Mouse (Mus musculus) ES-Bruce4 (cell line): Measurements from ENCODE around the gene Ugt1a5. TPM values are rescaled to one million over a fixed set of nuclear protein-coding genes. Genes with fewer than 3 reads are reported as not detected.

ENCODE experiments used
- H3K27ac ChIP-seq: 2 replicates; pipeline ENCODE4 v1.5.1; 2012; ENCODE audit warnings: low read length, inconsistent platforms; ENCODE audit not compliant: insufficient read depth
- H3K27me3 ChIP-seq: 2 replicates; pipeline ENCODE4 v1.6.1; 2012; ENCODE audit warnings: mild to moderate bottlenecking, low read length, inconsistent platforms; ENCODE audit not compliant: control insufficient read depth, poor library complexity, insufficient read depth, severe bottlenecking
- H3K36me3 ChIP-seq: 2 replicates; pipeline ENCODE4 v1.6.1; 2012; ENCODE audit warnings: inconsistent platforms, mild to moderate bottlenecking, low read length, moderate library complexity; ENCODE audit not compliant: control insufficient read depth, poor library complexity, insufficient read depth, severe bottlenecking
- H3K4me1 ChIP-seq: one replicate; pipeline ENCODE4 v1.8.1; 2011; ENCODE audit warnings: low read length; ENCODE audit not compliant: control insufficient read depth, insufficient read depth
- H3K4me3 ChIP-seq: 2 replicates; pipeline ENCODE4 v1.5.1; 2011; ENCODE audit warnings: low read depth, mild to moderate bottlenecking, low read length
- H3K9ac ChIP-seq: 2 replicates; pipeline ENCODE4 v1.6.1; 2012; ENCODE audit warnings: low read depth, mild to moderate bottlenecking, inconsistent platforms; ENCODE audit not compliant: poor library complexity, severe bottlenecking
- H3K9me3 ChIP-seq: replicated peaks from 2 replicates; pipeline ENCODE4 v1.6.1; 2012; ENCODE audit warnings: mild to moderate bottlenecking, low read length, inconsistent platforms; ENCODE audit not compliant: control insufficient read depth, poor library complexity, insufficient read depth, severe bottlenecking
- CTCF ChIP-seq: IDR thresholded peaks from one replicate; pipeline ENCODE4 v1.8.1; 2011; ENCODE audit warnings: low read depth, low read length
- EP300 ChIP-seq: IDR thresholded peaks from 2 replicates; pipeline ENCODE4 v1.6.1; 2011; ENCODE audit warnings: low read depth, low read length; ENCODE audit not compliant: insufficient read depth
- POLR2A ChIP-seq: IDR thresholded peaks from one replicate; pipeline ENCODE4 v1.8.1; 2011; ENCODE audit warnings: low read length; ENCODE audit not compliant: insufficient read depth
- polyA plus RNA-seq: library from polyadenylated mRNA; stranded (reverse); fragments of >200 nt; gene quantifications from 2 replicates; pipeline ENCODE4 v1.2.4, GENCODE M21; 2011; ENCODE audit warnings: low read depth; ENCODE audit not compliant: missing spikeins, insufficient read depth, insufficient read length

Ugt1a5 gene
- polyA plus RNA-seq, 1 experiment: not detected

DNA sequence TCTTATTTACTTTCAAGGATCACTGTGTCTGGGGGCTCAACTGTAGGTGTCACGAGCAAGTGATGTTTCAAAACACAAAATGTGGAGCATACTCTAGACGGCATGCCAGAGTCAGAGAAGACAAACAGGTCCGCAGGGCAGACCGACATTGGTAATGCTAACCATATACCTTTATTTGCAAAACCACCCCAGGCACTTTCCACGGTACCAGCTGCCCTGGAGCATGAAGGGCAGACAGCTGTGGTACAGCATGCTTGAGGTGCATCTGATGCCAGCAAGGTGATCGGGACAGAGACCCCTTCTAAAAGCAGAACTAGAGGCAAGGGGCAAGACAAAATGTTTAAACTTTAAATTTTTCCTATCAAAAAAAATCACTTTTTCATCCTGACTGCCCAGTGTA lies 97.1 kb downstream of the Ugt1a5 start:
- TF ChIP-seq EP300 (no peak), POLR2A (no peak), CTCF (no peak)
- Histone ChIP-seq H3K27me3 (no peaks in the 10 kb centered on the region), H3K9ac (no peak overlapping the region), H3K9me3 (no peaks in the 10 kb centered on the region), H3K4me1 (no peaks in the 10 kb centered on the region), H3K4me3 (no peak overlapping the region), H3K36me3 (peaks cover 56% of the 10 kb centered on the region), H3K27ac (no peak overlapping the region)

DNA sequence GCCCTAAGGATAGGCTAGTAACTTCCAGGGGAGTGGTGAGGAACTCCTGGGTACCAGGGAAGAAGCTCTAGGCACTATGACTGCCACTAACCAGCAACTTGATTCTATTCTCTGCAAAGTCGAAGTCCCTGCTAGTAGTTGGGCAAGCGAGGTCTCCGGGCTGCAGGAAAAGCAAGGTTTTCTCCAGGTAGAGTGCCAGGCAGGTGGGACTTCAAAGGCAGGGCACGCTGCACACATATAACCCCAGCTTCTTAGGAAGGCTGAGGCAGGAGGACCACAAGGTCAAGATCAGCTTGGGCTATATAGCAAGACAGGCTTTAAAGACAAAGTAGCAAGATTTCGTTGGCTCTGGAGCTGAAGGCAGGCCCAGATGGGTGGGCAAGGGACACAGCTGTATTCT lies 98.0 kb downstream of the Ugt1a5 start:
- Histone ChIP-seq H3K27me3 (no peaks in the 10 kb centered on the region), H3K36me3 (peaks cover 63% of the 10 kb centered on the region), H3K4me3 (no peak overlapping the region), H3K27ac (no peak overlapping the region), H3K4me1 (no peaks in the 10 kb centered on the region), H3K9ac (no peak overlapping the region), H3K9me3 (no peaks in the 10 kb centered on the region)
- no peak for TF ChIP-seq CTCF
- TF ChIP-seq POLR2A: no peak
- TF ChIP-seq EP300: no peak

DNA sequence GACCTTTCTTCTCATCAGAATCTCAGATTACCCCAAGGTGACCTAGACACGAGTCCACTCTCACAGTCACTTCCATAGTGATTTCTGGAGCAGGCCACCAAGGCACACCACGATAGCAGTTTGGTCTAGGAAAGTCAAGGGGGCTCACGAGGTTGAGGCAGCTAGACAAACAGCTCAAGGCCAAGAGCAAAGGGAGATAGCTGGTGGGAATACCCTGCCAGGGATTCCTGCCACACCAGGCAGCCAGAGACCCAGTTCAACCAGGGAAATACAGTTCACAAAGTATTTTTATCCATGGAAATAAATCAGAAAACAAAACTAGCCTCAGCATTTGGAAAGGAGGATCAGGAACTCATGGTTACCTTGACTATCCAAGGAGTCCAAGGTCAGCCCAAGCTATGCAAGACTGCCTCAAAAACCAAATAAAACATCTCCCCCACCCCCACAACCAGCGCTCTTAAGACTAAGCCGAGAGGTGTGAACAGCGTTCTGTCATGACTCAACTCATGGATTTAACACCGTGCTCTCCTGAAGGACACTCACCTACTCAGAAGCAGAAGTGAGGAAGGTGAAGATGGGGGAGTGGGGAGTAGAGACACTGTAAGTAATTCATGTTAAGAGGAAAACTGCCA lies 98.5 kb downstream of the Ugt1a5 start:
- no peaks in the 10 kb centered on the region for H3K4me1 ChIP-seq
- H3K4me3 ChIP-seq: no peak overlapping the region
- H3K36me3 ChIP-seq: peaks cover 69% of the 10 kb centered on the region
- no peaks in the 10 kb centered on the region for H3K9me3 ChIP-seq
- TF ChIP-seq POLR2A: no peak
- TF ChIP-seq EP300: no peak
- TF ChIP-seq CTCF: no peak
- no peaks in the 10 kb centered on the region for H3K27me3 ChIP-seq
- no peak overlapping the region for H3K9ac ChIP-seq
- H3K27ac ChIP-seq: no peak overlapping the region

DNA sequence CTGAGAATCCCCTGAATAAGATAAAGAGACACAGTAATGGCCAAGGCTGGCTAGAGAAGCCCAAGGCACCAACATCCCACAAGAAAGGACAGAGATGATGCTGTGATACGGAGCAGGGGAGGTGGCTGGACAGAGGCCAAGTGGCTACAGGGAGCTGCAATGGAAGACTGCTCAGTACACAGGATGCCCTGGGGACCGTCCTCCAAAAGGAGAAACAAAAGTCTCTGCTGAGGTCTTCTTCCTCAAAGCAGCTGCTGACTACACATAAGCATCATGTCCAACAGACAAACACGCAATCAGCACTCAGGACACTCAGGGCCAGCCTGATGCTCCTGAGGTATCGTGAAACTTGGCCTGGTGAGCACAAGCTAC lies 99.0 kb downstream of the Ugt1a5 start:
- peaks cover 74% of the 10 kb centered on the region for H3K36me3 ChIP-seq
- no peak for TF ChIP-seq CTCF
- no peak for TF ChIP-seq EP300
- TF ChIP-seq POLR2A: no peak
- H3K27ac ChIP-seq: no peak overlapping the region
- H3K9ac ChIP-seq: no peak overlapping the region
- no peaks in the 10 kb centered on the region for H3K4me1 ChIP-seq
- no peaks in the 10 kb centered on the region for H3K27me3 ChIP-seq
- no peaks in the 10 kb centered on the region for H3K9me3 ChIP-seq
- no peak overlapping the region for H3K4me3 ChIP-seq

DNA sequence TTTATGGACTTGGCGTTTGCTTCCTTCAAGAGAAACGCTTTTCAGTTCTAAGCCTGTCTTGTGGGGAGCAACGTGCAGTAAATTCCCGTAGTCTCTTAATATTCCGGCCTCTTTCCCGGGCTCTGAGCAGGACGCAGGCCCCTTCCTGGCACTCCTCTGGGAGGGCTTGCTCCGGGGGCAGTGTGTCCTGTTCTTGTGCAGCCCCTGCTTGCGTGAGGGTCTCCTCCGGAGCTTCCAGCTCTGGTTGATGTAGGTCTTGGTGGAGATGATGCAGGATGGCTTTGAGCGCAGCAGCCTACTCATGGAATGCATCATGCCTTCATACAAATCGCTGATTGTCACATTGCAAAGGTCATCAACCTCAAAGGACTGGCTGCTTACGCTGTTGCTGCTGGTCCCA lies 100.3 kb downstream of the Ugt1a5 start:
- Histone ChIP-seq H3K27me3 (no peaks in the 10 kb centered on the region), H3K4me3 (no peak overlapping the region), H3K27ac (no peak overlapping the region), H3K4me1 (no peaks in the 10 kb centered on the region), H3K9me3 (no peaks in the 10 kb centered on the region), H3K9ac (no peak overlapping the region), H3K36me3 (peaks cover 78% of the 10 kb centered on the region)
- TF ChIP-seq CTCF (no peak), EP300 (no peak), POLR2A (no peak)

DNA sequence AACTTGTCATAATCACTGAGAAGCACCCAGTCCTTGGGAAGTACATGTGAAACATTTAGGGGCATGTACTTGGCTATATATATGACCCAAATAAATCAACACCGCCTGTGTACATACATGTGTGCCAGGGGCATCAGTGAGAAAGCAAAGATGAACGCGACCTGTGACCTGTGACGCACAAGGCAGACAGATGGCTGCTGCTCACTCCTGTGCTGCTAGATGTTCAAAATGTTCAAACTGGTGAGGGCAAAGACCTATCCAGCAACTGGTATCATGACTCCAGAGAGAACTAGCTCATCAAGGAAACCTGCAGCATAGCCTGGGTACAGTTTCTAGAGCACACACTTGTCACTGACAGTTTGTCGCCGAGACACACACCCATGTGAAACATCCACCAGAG lies 101.7 kb downstream of the Ugt1a5 start:
- peaks cover 86% of the 10 kb centered on the region for H3K36me3 ChIP-seq
- no peaks in the 10 kb centered on the region for H3K4me1 ChIP-seq
- H3K4me3 ChIP-seq: no peak overlapping the region
- no peaks in the 10 kb centered on the region for H3K27me3 ChIP-seq
- TF ChIP-seq EP300: no peak
- H3K9me3 ChIP-seq: peaks cover 7% of the 10 kb centered on the region; the same call in 1 of the 2 replicates
- no peak overlapping the region for H3K9ac ChIP-seq
- no peak overlapping the region for H3K27ac ChIP-seq
